Mouse (Mus musculus) heart, embryonic 10.5 days (tissue): ENCODE results near the gene Plac9a. TPM values are rescaled to one million over a fixed set of nuclear protein-coding genes. Genes with fewer than 3 reads are reported as not detected.
"Not testable (repeated sequence)": the region's sequence is repeated elsewhere in the genome, so short reads cannot be mapped to it uniquely, and the experiment has no call there.

Experiments
- DNase-seq: peaks from one replicate; pipeline ENCODE4 v3.0.0-alpha.2; 2017; ENCODE audit warnings: low spot score
- H3K27ac ChIP-seq: fragments of 300-500 bp; sonication (generic); 2 replicates; pipeline ENCODE4 v1.5.1; 2016; ENCODE audit warnings: mild to moderate bottlenecking
- H3K27me3 ChIP-seq: fragments of 300-500 bp; sonication (generic); 2 replicates; pipeline ENCODE4 v1.6.1; 2016; ENCODE audit warnings: mild to moderate bottlenecking; ENCODE audit not compliant: poor library complexity, insufficient read depth, severe bottlenecking
- H3K36me3 ChIP-seq: fragments of 300-500 bp; sonication (generic); 2 replicates; pipeline ENCODE4 v1.6.1; 2016; ENCODE audit warnings: mild to moderate bottlenecking, moderate library complexity
- H3K4me1 ChIP-seq: fragments of 300-500 bp; sonication (generic); 2 replicates; pipeline ENCODE4 v1.6.1; 2016; ENCODE audit warnings: mild to moderate bottlenecking
- H3K4me3 ChIP-seq: fragments of 300-500 bp; sonication (generic); 2 replicates; pipeline ENCODE4 v1.5.1; 2016; ENCODE audit warnings: mild to moderate bottlenecking, moderate library complexity
- H3K9me3 ChIP-seq: fragments of 300-500 bp; sonication (generic); 2 replicates; pipeline ENCODE4 v1.6.1; 2016; ENCODE audit warnings: mild to moderate bottlenecking, moderate library complexity
- WGBS: fragments of 180-500 bp; shearing (Covaris S2); methylation state at CpG from one replicate; pipeline ENCODE4 v1.1.7; 2016; 5-methylcytosine and 5-hydroxymethylcytosine counted together
- polyA plus RNA-seq: library from polyadenylated mRNA; unstranded; fragments of >200 nt; fragmentation: Nextera tagmentation; extraction: Ambion mirVana; gene quantifications from 2 replicates; pipeline ENCODE4 v1.2.1, GENCODE M21; 2016

The Plac9a gene
- polyA plus RNA-seq, 1 experiment from 2014 or later: not detected

DNA sequence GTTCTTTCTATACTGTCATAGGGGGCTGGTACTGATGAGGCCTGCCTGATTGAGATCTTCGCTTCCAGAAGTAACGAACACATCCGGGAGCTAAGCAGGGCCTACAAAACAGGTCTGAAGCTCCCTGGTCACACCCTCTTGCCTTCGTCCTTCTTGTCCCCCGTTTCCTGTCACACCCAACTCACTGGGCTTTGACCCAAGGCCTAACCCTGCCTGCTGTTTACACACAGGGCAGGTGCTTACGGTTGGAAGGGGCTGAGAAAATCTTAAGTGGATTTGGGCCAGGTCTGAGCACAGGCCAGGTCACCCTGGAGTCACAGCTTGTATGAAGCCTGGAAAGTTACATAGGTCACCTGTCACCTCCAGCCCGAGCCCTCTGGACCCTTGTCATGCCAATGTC is 26.3 kb downstream of the Plac9a start:
- H3K4me1 ChIP-seq: peaks cover 25% of the 10 kb centered on the region
- H3K27me3 ChIP-seq, H3K27ac ChIP-seq, H3K9me3 ChIP-seq, H3K4me3 ChIP-seq, DNase-seq, H3K36me3 ChIP-seq: not testable (repeated sequence)
- WGBS: no CpG with 5 or more reads among the region's 7 CpGs

DNA sequence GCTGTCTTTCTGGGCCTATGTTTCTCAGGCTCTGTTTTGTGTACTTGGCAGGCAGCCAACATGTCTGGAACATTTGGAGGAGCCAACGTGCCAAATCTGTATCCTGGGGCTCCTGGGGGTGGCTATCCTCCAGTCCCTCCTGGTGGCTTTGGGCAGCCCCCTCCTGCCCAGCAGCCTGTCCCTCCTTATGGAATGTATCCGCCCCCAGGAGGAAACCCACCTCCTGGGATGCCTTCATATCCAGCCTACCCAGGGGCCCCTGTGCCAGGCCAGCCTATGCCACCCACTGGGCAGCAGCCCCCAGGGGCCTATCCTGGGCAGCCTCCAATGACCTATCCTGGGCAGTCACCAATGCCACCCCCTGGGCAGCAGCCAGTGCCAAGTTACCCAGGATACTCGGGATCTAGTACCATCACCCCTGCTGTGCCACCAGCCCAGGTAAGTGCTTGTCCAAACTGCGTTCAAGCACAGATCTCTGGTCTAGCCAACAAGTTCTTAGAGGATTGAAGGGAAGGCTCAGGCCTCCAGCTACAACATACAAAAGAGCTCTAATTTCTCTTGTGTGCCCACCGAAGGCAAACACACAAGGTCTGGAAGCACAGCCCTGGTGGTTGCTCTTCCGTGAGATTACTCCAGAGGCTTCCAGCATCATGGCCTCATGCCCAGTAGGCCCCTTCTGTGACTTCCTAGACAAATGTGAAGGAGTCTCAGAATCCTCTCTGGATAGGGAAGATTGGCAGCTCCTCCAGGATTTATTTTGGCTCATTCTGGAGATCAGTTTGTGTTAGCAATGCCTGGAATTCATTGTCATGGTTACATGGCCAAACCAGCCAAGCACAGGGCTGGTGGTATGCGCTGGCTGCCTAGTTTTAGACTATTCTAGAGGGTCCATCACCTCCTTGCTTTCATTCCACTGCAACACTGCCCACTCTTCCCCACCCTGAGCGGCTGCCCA is 30.2 kb downstream of the Plac9a start:
- DNase-seq: no peak
- Histone ChIP-seq H3K27me3 (no peaks in the 10 kb centered on the region), H3K4me3 (no peak overlapping the region), H3K4me1 (peaks cover 43% of the 10 kb centered on the region), H3K9me3 (no peaks in the 10 kb centered on the region), H3K36me3 (0 out of 2 replicates have a peak, but pooled peaks cover 2% of the 10 kb centered on the region), H3K27ac (peak overlapping the region; percentile 64; the same call in 1 of the 2 replicates)
- WGBS: 67% methylated on average over 8 of the region's 8 CpGs

DNA sequence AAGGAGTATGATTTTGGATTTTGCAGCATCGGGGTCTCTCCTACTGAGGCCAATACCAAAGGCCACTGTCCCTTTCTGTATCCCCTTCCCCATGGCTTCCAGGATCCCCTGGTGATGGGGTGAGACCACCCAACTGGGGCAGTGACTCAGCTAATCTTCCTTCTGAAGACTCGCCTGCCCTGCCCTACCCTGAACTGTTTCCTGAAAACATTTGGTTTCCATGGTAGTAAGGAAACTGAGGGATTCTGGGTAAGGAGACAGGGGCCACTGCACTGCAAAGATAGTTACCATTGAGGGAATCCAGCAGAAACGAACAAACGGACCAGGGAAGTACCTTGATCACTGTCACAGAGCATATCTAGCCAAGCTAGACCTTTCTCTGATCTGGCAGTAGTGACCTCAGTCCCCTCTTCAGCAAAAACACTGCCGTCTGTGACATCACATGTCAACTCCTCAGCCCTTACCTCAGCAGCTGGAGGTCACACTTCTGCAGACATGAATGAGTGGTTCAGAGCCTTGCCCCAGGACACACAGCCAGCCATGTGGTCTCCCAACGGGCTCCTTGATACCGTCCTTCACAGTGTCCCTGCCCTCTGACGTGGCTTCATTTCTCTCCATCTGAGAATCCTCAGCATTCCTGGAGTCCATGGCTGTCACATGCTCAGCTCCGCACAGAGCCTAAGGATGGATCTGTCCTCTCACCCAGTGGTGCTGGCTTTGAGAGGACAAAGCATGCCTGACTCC is 33.6 kb downstream of the Plac9a start:
- WGBS: 32% methylated on average over 9 of the region's 9 CpGs
- no peaks in the 10 kb centered on the region for H3K9me3 ChIP-seq
- no peaks in the 10 kb centered on the region for H3K27me3 ChIP-seq
- 0 out of 2 replicates have a peak, but pooled peaks cover 2% of the 10 kb centered on the region for H3K36me3 ChIP-seq
- no peak overlapping the region for H3K4me3 ChIP-seq
- H3K27ac ChIP-seq: peak overlapping the region; percentile 72
- DNase-seq: no peak
- peaks cover 61% of the 10 kb centered on the region for H3K4me1 ChIP-seq

DNA sequence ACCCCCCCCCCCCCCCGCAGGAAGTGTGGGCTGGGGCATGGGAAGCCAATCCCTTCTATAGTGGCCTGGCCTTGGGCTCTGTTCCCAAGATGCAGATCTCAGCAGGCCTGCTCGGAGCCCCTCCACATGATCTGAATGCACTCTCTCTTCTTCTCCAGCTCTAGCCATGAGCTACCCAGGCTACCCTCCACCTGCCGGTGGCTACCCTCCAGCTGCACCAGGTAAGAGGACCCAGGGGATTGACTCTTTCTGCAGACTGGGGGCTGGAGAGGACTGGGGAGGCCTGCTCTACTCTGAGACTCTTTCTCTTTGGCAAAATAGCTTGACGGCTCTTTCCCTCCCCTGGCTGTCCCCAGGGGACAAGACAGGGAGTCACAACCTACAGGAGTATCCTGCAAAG is 34.2 kb downstream of the Plac9a start:
- WGBS: 62% methylated on average over 4 of the region's 4 CpGs
- DNase-seq: no peak
- no peaks in the 10 kb centered on the region for H3K9me3 ChIP-seq
- 0 out of 2 replicates have a peak, but pooled peaks cover 2% of the 10 kb centered on the region for H3K36me3 ChIP-seq
- peaks cover 55% of the 10 kb centered on the region for H3K4me1 ChIP-seq
- H3K27me3 ChIP-seq: no peaks in the 10 kb centered on the region
- H3K27ac ChIP-seq: peak overlapping the region; percentile 72; the same call in 1 of the 2 replicates
- H3K4me3 ChIP-seq: no peak overlapping the region

DNA sequence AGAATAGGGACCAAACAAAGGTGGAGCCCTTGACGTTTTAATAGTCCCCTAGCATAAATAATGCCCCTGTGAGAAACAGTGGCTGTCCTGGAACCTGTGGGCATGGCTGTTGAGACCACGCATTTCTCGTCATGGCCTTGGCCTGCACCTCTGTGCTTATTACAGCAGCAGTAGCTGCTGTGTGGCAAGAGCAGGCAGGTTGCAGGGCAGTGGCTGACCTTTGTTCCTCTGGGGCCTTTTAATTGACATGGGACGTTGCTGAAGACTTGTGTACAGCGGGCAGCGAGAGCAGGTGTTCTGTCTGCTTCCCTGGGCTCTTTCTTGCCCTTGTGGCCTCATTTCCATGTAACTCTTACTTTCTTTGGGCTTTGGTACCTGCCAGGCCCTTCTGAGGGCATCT is 35.1 kb downstream of the Plac9a start:
- peaks cover 48% of the 10 kb centered on the region for H3K4me1 ChIP-seq
- 80% methylated on average over 6 of the region's 6 CpGs for WGBS
- 0 out of 2 replicates have a peak, but pooled peaks cover 2% of the 10 kb centered on the region for H3K36me3 ChIP-seq

DNA sequence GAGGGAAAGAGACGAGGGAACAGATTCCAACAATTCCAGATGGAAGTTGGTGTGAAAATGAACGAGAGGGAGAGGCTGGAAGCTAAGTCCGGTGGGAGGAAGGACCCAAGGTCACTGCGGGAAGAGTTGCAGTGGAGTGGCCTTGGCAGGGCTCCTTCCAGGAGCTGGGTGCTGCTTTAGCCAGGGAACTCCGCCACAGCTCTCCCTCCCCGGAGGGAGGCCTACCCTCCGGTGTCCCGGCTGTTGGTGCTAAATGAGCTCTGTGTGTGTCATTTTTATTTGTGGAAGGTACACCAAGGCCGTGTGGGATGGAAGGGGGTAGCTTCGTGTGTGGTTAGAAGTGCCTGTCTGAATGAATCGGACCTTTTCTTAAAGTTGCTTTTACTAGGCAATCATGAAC is 36.1 kb downstream of the Plac9a start:
- Histone ChIP-seq H3K36me3 (no peaks in the 10 kb centered on the region), H3K4me1 (peaks cover 38% of the 10 kb centered on the region), H3K4me3 (no peak overlapping the region), H3K9me3 (no peaks in the 10 kb centered on the region), H3K27ac (no peak overlapping the region), H3K27me3 (no peaks in the 10 kb centered on the region)
- DNase-seq: no peak
- 79% methylated on average over 11 of the region's 11 CpGs for WGBS

More for the DNA sequence above, 35.1 kb downstream of the Plac9a start:
- Histone ChIP-seq H3K4me3 (no peak overlapping the region), H3K9me3 (no peaks in the 10 kb centered on the region), H3K27me3 (no peaks in the 10 kb centered on the region), H3K27ac (no peak overlapping the region)
- DNase-seq: no peak

DNA sequence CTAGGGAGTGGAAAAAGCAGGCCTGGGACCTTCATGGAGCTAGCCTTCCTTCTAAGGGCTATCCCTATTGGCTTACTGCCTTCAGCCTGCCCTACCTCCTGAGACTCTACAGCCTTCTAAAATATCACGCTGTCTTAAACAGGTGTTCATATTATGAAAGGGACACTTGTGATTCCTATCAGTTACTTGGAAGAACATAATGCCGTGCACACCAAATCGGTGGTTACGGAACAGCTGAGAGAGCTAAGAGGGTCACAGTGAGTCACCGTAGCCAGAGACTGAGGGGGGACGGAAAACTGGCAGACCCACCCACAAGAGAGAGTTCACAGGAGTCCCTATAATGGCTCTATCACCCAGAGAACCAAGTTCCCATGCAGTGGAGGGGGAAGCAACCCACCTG is 36.5 kb downstream of the Plac9a start:
- peaks cover 37% of the 10 kb centered on the region for H3K4me1 ChIP-seq
- H3K27ac ChIP-seq: 0 out of 2 replicates have a peak overlapping the region, but pooled peaks have one; percentile 29
- no peak overlapping the region for H3K4me3 ChIP-seq
- no peaks in the 10 kb centered on the region for H3K36me3 ChIP-seq
- 83% methylated on average over 6 of the region's 6 CpGs for WGBS
- no peak for DNase-seq
- no peaks in the 10 kb centered on the region for H3K27me3 ChIP-seq
- no peaks in the 10 kb centered on the region for H3K9me3 ChIP-seq

DNA sequence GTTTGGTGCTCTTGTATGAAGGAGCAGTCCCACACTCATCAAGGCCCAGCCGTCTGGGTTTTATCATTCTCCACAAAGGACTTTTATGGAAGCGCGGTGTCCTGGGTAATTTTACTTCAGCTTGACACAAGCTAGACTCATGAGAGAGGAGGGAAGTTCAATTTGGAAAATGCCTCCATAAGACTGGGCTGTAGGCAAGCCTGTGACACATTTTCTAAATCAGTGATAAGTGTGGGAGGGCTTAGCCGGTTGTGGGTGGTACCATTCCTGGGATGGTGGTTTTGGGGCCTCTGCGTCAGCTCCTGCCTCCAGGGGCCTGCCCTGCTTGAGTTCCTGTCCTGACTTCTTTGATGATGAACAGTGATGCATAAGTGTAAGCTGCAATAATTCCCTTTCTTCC is 37.6 kb downstream of the Plac9a start:
- Histone ChIP-seq H3K4me1 (peaks cover 37% of the 10 kb centered on the region), H3K27ac (no peak overlapping the region), H3K36me3 (no peaks in the 10 kb centered on the region), H3K27me3 (no peaks in the 10 kb centered on the region), H3K4me3 (no peak overlapping the region), H3K9me3 (no peaks in the 10 kb centered on the region)
- DNase-seq: no peak
- 60% methylated on average over 5 of the region's 5 CpGs for WGBS

DNA sequence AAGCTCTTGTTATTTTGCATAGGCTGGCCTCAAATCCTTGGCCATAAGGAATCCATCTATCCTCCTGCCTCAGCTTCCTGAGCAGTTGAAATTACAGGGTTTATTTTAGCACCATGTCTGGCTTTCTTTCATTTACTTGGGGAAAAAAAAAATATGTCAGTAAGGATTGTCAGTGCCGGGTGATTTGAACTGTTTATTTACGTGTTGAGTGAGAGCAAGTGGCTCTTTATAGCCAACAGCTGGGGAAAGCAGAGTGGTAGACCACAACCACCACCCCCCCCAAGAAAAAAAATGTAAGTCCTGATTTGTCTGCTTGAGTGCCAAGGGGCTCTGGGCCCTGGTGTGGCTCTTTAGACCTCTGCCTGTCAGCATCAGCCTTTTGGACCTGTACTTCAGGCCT is 39.2 kb downstream of the Plac9a start:
- Histone ChIP-seq H3K36me3 (no peaks in the 10 kb centered on the region), H3K9me3 (no peaks in the 10 kb centered on the region), H3K4me1 (peaks cover 21% of the 10 kb centered on the region), H3K27ac (no peak overlapping the region), H3K27me3 (no peaks in the 10 kb centered on the region; the same call in 1 of the 2 replicates), H3K4me3 (no peak overlapping the region)
- WGBS: 76% methylated on average over 2 of the region's 2 CpGs
- no peak for DNase-seq

DNA sequence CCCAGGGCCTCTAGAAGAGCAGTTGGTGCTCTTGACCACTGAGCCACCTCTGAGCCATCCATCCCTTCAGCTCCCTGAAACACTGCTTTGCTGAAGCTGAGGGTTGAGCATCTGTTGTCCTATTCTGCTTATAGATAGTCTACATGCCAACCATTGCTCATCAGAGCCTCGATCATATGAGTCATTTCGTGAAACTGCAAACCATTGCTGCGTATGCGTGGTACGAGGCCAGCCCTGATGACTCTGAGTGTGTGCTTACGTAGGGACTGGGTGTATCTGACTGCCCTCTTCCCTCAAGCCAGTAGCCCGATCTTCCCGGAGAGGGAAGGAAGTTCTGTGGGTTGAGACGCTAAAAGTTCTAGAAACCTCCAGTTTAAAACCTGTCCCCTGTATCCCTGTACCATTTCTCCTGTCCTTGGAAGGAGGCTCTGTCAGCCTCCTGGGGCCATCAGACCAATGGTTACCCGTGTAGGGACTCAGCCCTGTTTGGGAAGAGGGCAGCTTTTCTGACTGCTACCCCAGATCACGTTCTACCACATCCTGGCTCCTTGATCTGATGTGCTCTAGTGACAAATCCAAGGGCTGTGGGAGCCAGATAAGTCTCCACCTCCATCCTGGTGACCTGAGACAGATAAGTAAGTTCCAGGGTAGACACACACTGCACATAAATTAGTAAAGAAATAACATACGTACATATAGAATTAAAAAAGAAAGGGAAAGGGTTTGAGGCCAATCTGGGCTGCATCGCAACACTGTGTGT is 40.9 kb downstream of the Plac9a start:
- Histone ChIP-seq H3K36me3 (no peaks in the 10 kb centered on the region), H3K27ac (no peak overlapping the region), H3K9me3 (no peaks in the 10 kb centered on the region), H3K27me3 (no peaks in the 10 kb centered on the region; the same call in 1 of the 2 replicates), H3K4me1 (peaks cover 34% of the 10 kb centered on the region), H3K4me3 (no peak overlapping the region)
- no peak for DNase-seq
- WGBS: 89% methylated on average over 13 of the region's 13 CpGs

DNA sequence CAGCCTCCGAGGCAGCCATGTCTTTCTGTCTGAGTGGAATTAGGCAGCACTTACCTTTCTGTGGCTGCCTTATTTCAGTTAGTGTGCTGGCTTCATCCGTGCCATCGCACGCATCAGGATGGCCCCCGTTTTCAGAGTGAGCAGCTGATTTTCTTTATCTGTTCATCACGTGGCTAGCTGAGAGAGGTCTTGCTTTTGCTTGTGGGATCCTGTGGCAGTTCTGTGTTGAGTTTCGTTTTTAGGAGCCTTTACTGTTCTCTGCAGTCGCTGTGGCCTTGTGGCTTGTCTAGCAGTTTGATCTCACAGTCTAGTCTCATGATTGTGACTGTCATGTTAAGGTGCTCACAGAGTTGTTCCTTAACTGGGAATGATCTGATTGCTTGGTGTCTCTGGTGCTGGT is 45.0 kb downstream of the Plac9a start:
- 77% methylated on average over 8 of the region's 8 CpGs for WGBS

DNA sequence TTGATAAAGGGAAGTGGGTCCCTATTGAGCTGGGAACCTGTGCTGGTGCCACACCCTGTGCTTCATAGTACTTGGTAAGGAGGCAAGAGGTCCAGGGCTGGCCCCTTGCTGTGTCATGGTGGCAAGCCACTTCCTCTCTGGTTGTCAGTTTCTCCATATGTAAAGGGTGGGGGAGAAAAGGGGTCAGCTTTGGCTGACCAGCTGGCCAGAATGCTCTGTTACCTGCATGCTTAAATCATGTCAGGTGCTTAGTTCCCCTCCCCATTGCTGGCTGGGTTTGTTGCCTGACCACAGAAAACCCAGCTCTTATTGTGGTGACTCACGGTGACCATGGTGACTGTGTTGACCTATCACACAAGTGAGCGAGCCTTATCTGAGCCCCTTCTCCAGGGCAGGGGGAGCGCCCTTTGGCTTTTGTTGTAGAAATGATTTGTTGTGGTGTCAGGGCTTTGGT is 45.7 kb downstream of the Plac9a start:
- no peaks in the 10 kb centered on the region; the same call in 1 of the 2 replicates for H3K27me3 ChIP-seq
- H3K4me1 ChIP-seq: peaks cover 54% of the 10 kb centered on the region
- no peaks in the 10 kb centered on the region for H3K36me3 ChIP-seq
- H3K27ac ChIP-seq: peak overlapping the region; percentile 26; the same call in 1 of the 2 replicates
- 17% methylated on average over 3 of the region's 3 CpGs for WGBS
- H3K4me3 ChIP-seq: no peak overlapping the region
- H3K9me3 ChIP-seq: no peaks in the 10 kb centered on the region
- DNase-seq: peak; percentile 83

More for the DNA sequence above, 45.0 kb downstream of the Plac9a start:
- no peaks in the 10 kb centered on the region; the same call in 1 of the 2 replicates for H3K27me3 ChIP-seq
- H3K36me3 ChIP-seq: no peaks in the 10 kb centered on the region
- no peak overlapping the region; the same call in 1 of the 2 replicates for H3K27ac ChIP-seq
- H3K9me3 ChIP-seq: no peaks in the 10 kb centered on the region
- peaks cover 51% of the 10 kb centered on the region for H3K4me1 ChIP-seq
- no peak overlapping the region for H3K4me3 ChIP-seq
- no peak for DNase-seq
